Mouse (Mus musculus) forebrain, embryonic 12.5 days (tissue): ENCODE data around the gene Igsf3. TPM values are rescaled to one million over a fixed set of nuclear protein-coding genes. Genes with fewer than 3 reads are reported as not detected.
A peak's percentile ranks its signal among the peaks of the same experiment; 100 is the strongest.

Source experiments
- ATAC-seq: fragments of 200-750 bp; cut with Nextera tagmentation; 2 replicates; pipeline ENCODE4 v1.8.0; 2017; ENCODE audit warnings: moderate TSS enrichment; ENCODE audit not compliant: low FRiP score
- H3K27ac ChIP-seq: fragments of 300-500 bp; sonication (generic); 2 replicates; pipeline ENCODE4 v1.5.1; 2016; ENCODE audit warnings: mild to moderate bottlenecking
- H3K27me3 ChIP-seq: fragments of 300-500 bp; sonication (generic); 2 replicates; pipeline ENCODE4 v1.6.1; 2016; ENCODE audit warnings: mild to moderate bottlenecking
- H3K36me3 ChIP-seq: fragments of 300-500 bp; sonication (generic); replicated peaks from 2 replicates; pipeline ENCODE4 v1.6.1; 2016; ENCODE audit warnings: mild to moderate bottlenecking
- H3K4me1 ChIP-seq: fragments of 300-500 bp; sonication (generic); 2 replicates; pipeline ENCODE4 v1.6.1; 2016
- H3K4me2 ChIP-seq: fragments of 300-500 bp; sonication (generic); 2 replicates; pipeline ENCODE4 v1.6.1; 2016; ENCODE audit warnings: mild to moderate bottlenecking, moderate library complexity
- H3K4me3 ChIP-seq: fragments of 300-500 bp; sonication (generic); replicated peaks from 2 replicates; pipeline ENCODE4 v1.5.1; 2016; ENCODE audit warnings: mild to moderate bottlenecking
- H3K9ac ChIP-seq: fragments of 300-500 bp; sonication (generic); 2 replicates; pipeline ENCODE4 v1.6.1; 2016; ENCODE audit warnings: mild to moderate bottlenecking
- H3K9me3 ChIP-seq: fragments of 300-500 bp; sonication (generic); 2 replicates; pipeline ENCODE4 v1.6.1; 2016
- WGBS: fragments of 180-500 bp; shearing (Covaris S2); methylation state at CpG from one replicate; pipeline ENCODE4 v1.1.7; 2016; 5-methylcytosine and 5-hydroxymethylcytosine counted together
- polyA plus RNA-seq: library from polyadenylated mRNA; unstranded; fragments of >200 nt; fragmentation: Nextera tagmentation; extraction: Ambion mirVana; gene quantifications from 2 replicates; pipeline ENCODE4 v1.2.1, GENCODE M21; 2016

Igsf3 gene
- polyA plus RNA-seq, 1 experiment from 2014 or later = 27.8 TPM

DNA sequence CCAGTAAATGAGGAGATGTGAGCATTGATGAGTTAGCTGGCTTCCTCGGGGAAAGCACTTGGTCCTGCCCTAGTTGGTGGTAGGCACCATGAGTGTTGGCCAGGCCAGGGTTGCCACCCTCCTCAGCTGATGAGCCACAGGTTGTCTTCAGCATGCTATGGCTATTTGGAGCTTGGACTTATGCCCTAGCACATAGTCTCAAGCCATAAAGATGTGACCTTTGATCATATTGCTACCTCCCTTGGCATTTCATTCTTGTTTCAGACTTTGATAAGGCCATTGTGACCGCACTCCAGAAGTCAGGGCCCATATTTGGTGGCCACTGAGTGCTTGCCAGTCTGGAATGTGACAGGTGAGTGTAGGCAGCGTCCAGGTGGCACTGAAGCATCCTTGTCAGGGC, 19.2 kb downstream of the Igsf3 start:
- no peak overlapping the region for H3K4me2 ChIP-seq
- H3K9me3 ChIP-seq = no peaks in the 10 kb centered on the region
- H3K27me3 ChIP-seq = no peaks in the 10 kb centered on the region; the same call in 1 of the 2 replicates
- WGBS = 89% methylated on average over 3 of the region's 3 CpGs
- ATAC-seq = no peak
- H3K36me3 ChIP-seq = no peaks in the 10 kb centered on the region
- H3K4me3 ChIP-seq = no peak overlapping the region
- H3K9ac ChIP-seq = no peak overlapping the region
- H3K27ac ChIP-seq = no peak overlapping the region
- H3K4me1 ChIP-seq = peaks cover 68% of the 10 kb centered on the region

DNA sequence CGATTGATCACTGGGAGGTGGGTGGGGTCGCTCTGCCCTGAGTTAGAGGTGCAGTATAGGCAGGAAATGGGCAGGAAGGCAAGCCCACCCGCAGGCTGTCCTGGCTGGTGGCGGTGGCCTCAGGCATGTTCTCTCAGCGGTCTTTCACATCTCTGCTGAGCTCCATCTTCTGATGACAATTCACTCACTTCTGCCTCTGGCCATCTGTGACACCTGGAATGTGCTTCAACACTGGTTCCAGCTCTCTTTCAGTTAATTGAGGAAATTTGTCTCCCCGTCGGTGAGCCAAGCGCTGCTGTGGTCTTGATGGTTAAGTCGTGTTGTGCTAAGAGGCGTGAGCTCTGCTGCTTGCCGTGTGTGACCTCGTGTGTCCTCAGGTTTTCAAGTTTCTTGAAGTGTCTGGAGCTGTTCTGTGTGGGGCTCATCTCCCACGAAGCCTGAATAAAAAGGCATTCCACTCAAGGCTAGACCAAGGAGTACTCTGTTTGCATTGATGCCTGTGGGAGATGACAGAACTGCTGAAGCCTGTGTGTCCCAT, 19.9 kb downstream of the Igsf3 start:
- Histone ChIP-seq H3K9ac (no peak overlapping the region), H3K27me3 (no peaks in the 10 kb centered on the region; the same call in 1 of the 2 replicates), H3K4me1 (peaks cover 62% of the 10 kb centered on the region), H3K9me3 (no peaks in the 10 kb centered on the region), H3K4me2 (no peak overlapping the region), H3K27ac (no peak overlapping the region), H3K4me3 (no peak overlapping the region), H3K36me3 (no peaks in the 10 kb centered on the region)
- WGBS = 71% methylated on average over 13 of the region's 13 CpGs
- ATAC-seq = no peak

DNA sequence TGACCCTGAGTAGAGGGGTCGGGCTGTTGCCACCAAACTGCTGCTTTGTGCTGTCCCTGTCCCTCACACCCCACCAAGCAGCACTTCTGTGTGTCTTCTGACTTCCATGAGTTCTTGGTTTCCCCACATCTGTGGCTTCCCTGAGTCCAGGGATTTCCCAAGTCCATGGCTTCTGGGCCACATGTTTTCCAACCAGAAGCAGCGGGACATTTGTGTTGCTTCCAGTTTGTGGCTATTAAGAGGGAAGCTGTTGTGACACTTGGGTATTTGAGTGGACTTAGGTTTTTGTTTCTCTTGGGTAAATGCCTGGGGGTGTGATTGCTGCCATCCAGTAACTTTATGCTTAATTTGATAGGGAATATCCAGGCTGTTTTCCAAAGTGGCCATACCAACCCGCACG, 20.5 kb downstream of the Igsf3 start:
- H3K9ac ChIP-seq = no peak overlapping the region
- 70% methylated on average over 4 of the region's 4 CpGs for WGBS
- no peaks in the 10 kb centered on the region; the same call in 1 of the 2 replicates for H3K27me3 ChIP-seq
- peaks cover 62% of the 10 kb centered on the region for H3K4me1 ChIP-seq
- H3K27ac ChIP-seq = 0 out of 2 replicates have a peak overlapping the region, but pooled peaks have one; percentile 75
- no peaks in the 10 kb centered on the region for H3K9me3 ChIP-seq
- H3K4me3 ChIP-seq = no peak overlapping the region
- H3K4me2 ChIP-seq = no peak overlapping the region
- no peak for ATAC-seq
- H3K36me3 ChIP-seq = no peaks in the 10 kb centered on the region

DNA sequence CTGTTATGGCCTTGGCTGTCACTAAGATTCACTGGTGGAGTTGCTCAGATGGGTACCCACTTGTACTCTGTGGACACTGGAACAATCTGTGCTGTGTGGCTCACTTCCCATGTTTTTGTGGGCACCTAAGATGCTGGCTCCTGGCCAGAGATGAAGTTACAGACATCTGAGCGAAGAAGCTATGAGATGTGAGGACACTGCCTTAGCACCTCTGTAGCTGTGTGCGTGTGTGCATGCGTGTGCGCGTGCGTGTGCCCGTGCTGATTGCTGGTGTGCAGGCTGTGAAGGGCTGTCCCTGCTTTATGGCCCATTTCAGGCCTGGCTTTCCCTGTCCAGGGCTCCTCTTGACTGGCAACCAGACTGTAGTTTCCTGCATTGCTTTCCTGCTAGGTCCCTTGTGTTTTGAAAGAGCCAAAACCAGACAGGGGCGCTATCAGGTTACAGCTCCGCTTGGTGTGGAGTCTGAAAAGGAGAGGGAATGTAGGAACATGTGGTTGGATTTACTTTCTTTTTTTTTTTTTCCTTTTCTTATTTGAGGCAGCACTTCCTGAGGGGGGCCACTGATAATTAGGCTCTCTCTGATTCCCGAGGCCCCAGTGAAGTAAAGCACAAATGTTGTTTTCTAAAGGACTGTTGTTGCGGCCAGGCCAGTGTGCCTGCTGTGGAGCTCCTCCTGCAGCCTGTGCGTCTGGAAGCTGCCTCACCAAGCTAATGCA, 21.3 kb downstream of the Igsf3 start:
- peaks cover 62% of the 10 kb centered on the region for H3K4me1 ChIP-seq
- WGBS = 41% methylated on average over 12 of the region's 12 CpGs
- H3K9me3 ChIP-seq = no peaks in the 10 kb centered on the region
- no peak overlapping the region for H3K4me3 ChIP-seq
- peak; percentile 40; the same call in 1 of the 2 replicates for ATAC-seq
- no peaks in the 10 kb centered on the region; the same call in 1 of the 2 replicates for H3K27me3 ChIP-seq
- no peaks in the 10 kb centered on the region for H3K36me3 ChIP-seq
- 0 out of 2 replicates have a peak overlapping the region, but pooled peaks have one; percentile 5 for H3K9ac ChIP-seq
- peak overlapping the region; percentile 75 for H3K27ac ChIP-seq
- peak overlapping the region; percentile 8; the same call in 1 of the 2 replicates for H3K4me2 ChIP-seq

DNA sequence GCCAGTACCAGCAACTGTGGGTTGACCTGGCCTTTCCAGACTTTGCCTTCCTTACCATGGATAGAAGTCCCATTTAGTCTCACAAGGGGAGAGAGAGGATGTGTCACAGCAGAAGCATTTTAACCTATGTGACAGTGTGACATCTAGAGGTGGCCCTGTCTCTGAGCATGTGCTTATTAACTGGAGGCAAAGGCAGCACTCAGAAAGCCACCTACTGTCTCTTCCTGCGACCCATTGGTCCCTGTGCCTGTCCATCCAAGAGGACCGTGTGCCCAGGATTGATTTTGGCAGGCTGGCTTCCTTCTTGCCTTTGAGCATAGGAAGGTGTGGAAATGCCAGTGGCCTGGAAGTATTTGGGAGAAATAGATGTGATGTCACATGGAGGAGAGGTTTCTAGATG, 22.0 kb downstream of the Igsf3 start:
- Histone ChIP-seq H3K27me3 (no peaks in the 10 kb centered on the region; the same call in 1 of the 2 replicates), H3K36me3 (no peaks in the 10 kb centered on the region), H3K27ac (peak overlapping the region; percentile 75), H3K4me1 (peaks cover 56% of the 10 kb centered on the region), H3K9me3 (no peaks in the 10 kb centered on the region), H3K4me3 (no peak overlapping the region), H3K4me2 (0 out of 2 replicates have a peak overlapping the region, but pooled peaks have one; percentile 8), H3K9ac (0 out of 2 replicates have a peak overlapping the region, but pooled peaks have one; percentile 5)
- 52% methylated on average over 2 of the region's 2 CpGs for WGBS
- ATAC-seq = 0 out of 2 replicates have a peak, but pooled peaks have one; percentile 11

DNA sequence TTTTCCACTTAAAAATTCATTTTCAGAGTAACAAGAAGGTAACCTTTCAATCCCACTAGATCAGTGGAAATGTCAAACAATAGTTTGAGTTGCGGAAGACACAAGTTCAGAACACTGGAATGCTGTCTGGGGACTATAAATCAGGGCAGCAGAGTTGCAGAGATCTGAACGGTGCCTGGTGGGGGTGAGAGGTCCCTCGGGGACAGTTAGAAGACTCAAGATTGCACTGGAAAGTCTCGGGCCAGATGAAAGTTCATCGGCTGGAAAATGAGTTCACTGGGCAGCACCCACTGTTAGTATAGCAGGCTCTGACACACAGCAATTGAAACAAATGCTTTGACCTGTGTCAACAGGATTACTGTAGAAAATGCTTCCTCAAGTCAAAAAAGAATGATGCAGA, 24.6 kb downstream of the Igsf3 start:
- ATAC-seq = no peak
- no peak overlapping the region for H3K4me3 ChIP-seq
- no peaks in the 10 kb centered on the region for H3K9me3 ChIP-seq
- WGBS = 76% methylated on average over 5 of the region's 5 CpGs
- no peak overlapping the region for H3K9ac ChIP-seq
- peaks cover 38% of the 10 kb centered on the region for H3K4me1 ChIP-seq
- no peak overlapping the region for H3K27ac ChIP-seq
- H3K36me3 ChIP-seq = no peaks in the 10 kb centered on the region
- no peaks in the 10 kb centered on the region; the same call in 1 of the 2 replicates for H3K27me3 ChIP-seq
- no peak overlapping the region for H3K4me2 ChIP-seq

DNA sequence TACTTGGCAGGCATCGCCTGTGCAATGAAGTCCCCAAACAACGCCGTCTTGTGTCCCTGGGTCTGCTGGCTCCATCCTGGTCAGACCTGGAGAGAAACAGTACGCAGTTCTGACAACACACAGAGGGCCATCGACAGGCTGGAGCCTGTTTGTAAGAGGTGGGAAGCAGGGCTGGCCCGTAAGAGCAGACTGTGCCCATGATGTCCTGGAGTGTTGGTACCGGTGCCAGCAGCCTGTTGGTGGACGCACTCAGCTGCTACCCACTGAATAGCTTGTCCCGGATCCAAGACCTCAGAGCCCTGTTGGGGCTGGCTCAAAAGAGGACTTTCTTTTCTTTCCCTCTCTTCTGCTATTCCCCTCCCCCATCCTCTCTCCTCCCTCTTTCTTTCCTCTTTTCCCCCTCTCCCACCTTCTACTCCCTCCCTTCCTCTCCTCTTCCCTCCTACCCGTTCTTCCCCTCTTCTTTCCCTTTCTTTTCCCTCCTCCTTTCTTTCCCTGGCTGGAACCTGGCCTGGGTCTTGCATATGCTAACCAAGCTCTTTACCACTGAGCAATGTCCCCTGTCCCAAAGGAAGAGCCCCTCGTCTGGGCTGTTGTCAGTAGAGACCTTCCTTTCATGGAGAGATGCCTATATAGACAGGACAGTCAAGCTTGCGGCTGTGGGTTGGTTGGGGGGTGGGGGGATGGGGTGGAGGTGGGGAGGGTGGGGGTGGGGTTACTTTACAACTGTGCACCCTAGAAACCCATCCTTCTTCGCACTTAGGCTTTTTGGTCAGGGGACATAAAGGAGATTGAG, 27.9 kb downstream of the Igsf3 start:
- H3K36me3 ChIP-seq = no peaks in the 10 kb centered on the region
- no peak overlapping the region for H3K4me2 ChIP-seq
- H3K27ac ChIP-seq = no peak overlapping the region
- H3K27me3 ChIP-seq = no peaks in the 10 kb centered on the region; the same call in 1 of the 2 replicates
- peaks cover 18% of the 10 kb centered on the region for H3K4me1 ChIP-seq
- H3K4me3 ChIP-seq = no peak overlapping the region
- no peak overlapping the region for H3K9ac ChIP-seq
- no peaks in the 10 kb centered on the region for H3K9me3 ChIP-seq
- ATAC-seq = no peak
- whole genome bisulfite sequencing = 66% methylated on average over 13 of the region's 13 CpGs

DNA sequence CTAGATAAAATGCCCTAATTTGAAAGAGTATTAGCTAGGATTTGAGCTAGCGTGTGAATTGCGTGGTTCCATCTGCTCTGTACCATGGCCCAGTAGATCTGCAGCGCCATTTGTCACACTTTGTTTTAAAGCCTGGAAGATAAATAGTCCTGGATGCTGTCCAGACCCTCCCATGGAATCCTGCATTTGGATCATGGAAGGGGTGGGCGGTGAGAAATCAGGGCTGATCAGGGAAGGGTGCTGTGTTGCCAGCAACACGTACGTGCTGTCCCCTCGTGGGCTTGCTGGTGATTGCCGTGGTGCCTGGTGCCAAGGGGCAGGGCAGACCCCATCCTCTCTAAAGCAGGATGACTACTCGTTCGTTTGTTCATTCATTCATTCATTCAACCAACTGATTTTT, 28.6 kb downstream of the Igsf3 start:
- H3K27ac ChIP-seq = no peak overlapping the region
- no peaks in the 10 kb centered on the region for H3K36me3 ChIP-seq
- no peak overlapping the region for H3K4me3 ChIP-seq
- H3K4me1 ChIP-seq = peaks cover 23% of the 10 kb centered on the region
- no peak overlapping the region for H3K9ac ChIP-seq
- 82% methylated on average over 10 of the region's 10 CpGs for WGBS
- ATAC-seq = no peak
- no peak overlapping the region for H3K4me2 ChIP-seq
- H3K9me3 ChIP-seq = no peaks in the 10 kb centered on the region
- no peaks in the 10 kb centered on the region for H3K27me3 ChIP-seq

DNA sequence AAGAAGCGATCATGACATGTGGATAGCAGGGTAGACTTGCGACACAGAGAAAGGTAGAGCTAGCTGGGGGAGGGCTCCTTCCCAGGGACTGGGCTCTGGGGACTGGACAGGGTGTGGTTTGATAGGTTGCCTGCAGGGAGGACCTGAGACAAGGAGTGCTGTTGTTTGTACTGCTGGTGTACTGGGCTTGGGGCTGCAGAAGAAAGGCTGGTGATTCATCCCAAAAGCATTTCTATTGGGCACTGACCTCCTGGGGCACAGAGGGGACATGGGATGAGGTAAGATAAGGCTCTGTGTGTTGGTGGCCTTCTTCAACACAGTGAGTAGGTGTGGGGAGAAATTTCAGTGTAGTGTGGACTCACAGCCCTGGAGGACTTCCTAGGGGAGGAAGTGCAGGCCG, 29.2 kb downstream of the Igsf3 start:
- Histone ChIP-seq H3K9ac (no peak overlapping the region), H3K4me1 (peaks cover 29% of the 10 kb centered on the region), H3K27me3 (no peaks in the 10 kb centered on the region), H3K9me3 (no peaks in the 10 kb centered on the region), H3K4me3 (no peak overlapping the region), H3K4me2 (no peak overlapping the region), H3K36me3 (no peaks in the 10 kb centered on the region), H3K27ac (no peak overlapping the region)
- WGBS = 85% methylated on average over 3 of the region's 3 CpGs
- no peak for ATAC-seq

DNA sequence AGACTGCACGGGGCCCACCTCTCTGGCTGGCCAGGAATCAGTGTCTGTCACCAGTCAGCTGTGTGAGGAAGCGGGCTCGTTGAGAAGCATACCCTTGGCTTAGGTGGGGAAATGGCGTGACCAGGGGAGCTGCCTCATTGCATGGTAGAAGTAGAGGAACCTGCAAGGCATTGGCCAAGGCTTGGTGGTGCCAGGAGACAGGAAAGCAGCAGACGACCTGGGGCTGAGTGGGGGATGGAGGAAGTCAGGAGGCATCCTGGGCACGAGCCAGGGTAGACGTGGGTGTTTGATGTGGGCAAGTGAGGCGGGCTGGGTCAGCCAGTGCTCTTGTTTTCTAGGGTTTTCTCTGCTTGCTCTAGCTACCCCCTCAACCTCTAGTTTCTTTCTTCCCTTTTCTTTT, 30.7 kb downstream of the Igsf3 start:
- H3K27ac ChIP-seq = no peak overlapping the region
- no peaks in the 10 kb centered on the region for H3K36me3 ChIP-seq
- H3K27me3 ChIP-seq = no peaks in the 10 kb centered on the region
- no peak overlapping the region for H3K4me2 ChIP-seq
- no peaks in the 10 kb centered on the region for H3K9me3 ChIP-seq
- H3K4me3 ChIP-seq = no peak overlapping the region
- 89% methylated on average over 8 of the region's 8 CpGs for WGBS
- no peak for ATAC-seq
- no peak overlapping the region for H3K9ac ChIP-seq
- H3K4me1 ChIP-seq = peaks cover 38% of the 10 kb centered on the region

DNA sequence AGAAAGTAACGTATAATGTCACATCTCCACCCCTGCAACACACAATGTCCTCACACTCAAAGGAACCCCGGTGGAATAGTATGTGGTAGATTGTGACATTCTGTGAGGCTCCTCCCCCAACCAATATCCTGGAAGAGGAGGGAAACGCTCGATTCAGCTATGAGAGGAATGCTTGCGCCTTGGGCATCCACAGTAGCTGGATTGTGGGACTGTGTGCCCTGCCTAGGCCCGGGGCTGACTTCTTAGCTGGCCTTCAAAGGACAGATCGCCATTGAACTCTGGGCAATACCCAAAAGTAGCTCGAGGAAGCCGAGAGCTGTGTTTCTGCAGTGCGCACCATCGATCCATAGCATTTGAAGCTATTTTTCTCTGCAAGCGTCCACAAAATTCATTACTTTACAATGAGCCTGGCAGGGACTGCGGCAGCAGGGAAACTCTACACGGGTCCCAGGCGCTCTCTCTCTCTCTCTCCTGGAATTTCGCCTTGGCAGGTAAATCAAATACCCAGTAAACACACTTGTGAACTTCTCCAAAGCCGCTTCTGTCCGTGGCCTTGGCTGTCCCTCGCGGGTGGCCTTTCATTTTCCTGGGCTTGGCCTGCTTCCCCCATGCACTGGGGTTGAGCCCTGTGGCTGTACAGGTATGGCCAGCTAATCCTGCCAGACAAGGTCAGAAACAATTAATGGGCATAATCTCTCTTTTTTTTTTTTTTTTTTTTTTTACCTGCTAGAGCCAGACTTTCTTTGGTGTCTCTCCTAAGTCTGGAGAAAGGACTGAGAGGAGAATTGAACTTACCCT, 32.3 kb downstream of the Igsf3 start:
- H3K4me3 ChIP-seq = no peak overlapping the region
- H3K9ac ChIP-seq = no peak overlapping the region
- no peak for ATAC-seq
- H3K27ac ChIP-seq = no peak overlapping the region
- H3K36me3 ChIP-seq = no peaks in the 10 kb centered on the region
- H3K4me2 ChIP-seq = 0 out of 2 replicates have a peak overlapping the region, but pooled peaks have one; percentile 3
- H3K27me3 ChIP-seq = no peaks in the 10 kb centered on the region
- H3K9me3 ChIP-seq = no peaks in the 10 kb centered on the region
- 47% methylated on average over 20 of the region's 20 CpGs for WGBS
- H3K4me1 ChIP-seq = peaks cover 42% of the 10 kb centered on the region

DNA sequence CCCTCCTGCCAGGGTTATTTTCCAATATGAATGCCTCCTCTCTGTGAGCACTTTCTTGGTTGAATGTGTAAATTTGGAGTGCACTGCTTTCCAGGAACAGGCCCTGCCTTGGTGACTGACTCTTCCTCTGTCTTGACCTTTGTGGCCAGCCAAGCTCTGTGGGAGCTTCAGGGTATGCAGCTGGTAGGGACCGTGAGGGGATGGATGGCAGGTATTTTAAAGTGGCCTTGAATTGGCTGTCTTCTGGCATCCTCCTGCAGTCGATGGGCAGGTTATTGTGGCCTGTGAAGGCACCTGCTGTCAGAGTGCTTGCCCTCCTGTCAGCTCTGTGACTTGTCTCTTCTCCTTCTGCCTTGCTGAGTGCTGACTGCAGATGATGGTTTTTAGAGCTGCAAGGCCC, 33.3 kb downstream of the Igsf3 start:
- no peak overlapping the region for H3K9ac ChIP-seq
- H3K4me1 ChIP-seq = peaks cover 38% of the 10 kb centered on the region
- H3K4me2 ChIP-seq = no peak overlapping the region
- H3K27ac ChIP-seq = no peak overlapping the region
- H3K4me3 ChIP-seq = no peak overlapping the region
- no peaks in the 10 kb centered on the region for H3K9me3 ChIP-seq
- WGBS = 27% methylated on average over 2 of the region's 2 CpGs
- no peaks in the 10 kb centered on the region for H3K27me3 ChIP-seq
- ATAC-seq = no peak
- H3K36me3 ChIP-seq = no peaks in the 10 kb centered on the region
